Mouse (Mus musculus): ENCODE measurements at regions not wholly inside any gene's neighbourhood (a gene's known extent, or its start where the extent isn't known, plus 50 kb on each side); places are given as distances from the start of the nearest gene placed in this dataset.

GRCm38 (mm10) chr1:17244186-17244585, 901.5 kb downstream of the Crisp4 start:
- no peak for TF ChIP-seq EP300 (IDR thresholded peaks at IDR 0.05; ENCODE audit: insufficient read depth, low read depth, low read length)
- TF ChIP-seq CTCF (IDR thresholded peaks at IDR 0.05; ENCODE audit: low read depth, low read length), result no peak
- no peak for TF ChIP-seq POLR2A (IDR thresholded peaks at IDR 0.05; ENCODE audit: insufficient read depth, low read length)
